Mouse (Mus musculus) liver, embryonic 14.5 days (tissue): ENCODE measurements around the gene 1500009L16Rik. TPM values are rescaled to one million over a fixed set of nuclear protein-coding genes. Genes with fewer than 3 reads are reported as not detected.
A peak's percentile ranks its signal among the peaks of the same experiment; 100 is the strongest.

Experiments used
- ATAC-seq: fragments of 200-750 bp; cut with Nextera tagmentation; 2 replicates; pipeline ENCODE4 v1.8.0; 2017; ENCODE audit warnings: moderate number of reproducible peaks, mild to moderate bottlenecking, moderate library complexity; ENCODE audit not compliant: insufficient read depth
- DNase-seq, 3 experiments: peaks; one replicate each; pipeline ENCODE4 v3.0.0-alpha.2; 2012 to 2013; ENCODE audit warnings: low read depth in 3 of 3, low spot score in 3 of 3
- H3K27ac ChIP-seq: fragments of 300-500 bp; sonication (generic); 2 replicates; pipeline ENCODE4 v1.5.1; 2014; ENCODE audit warnings: moderate library complexity, mild to moderate bottlenecking, control low read depth, inconsistent platforms
- H3K27me3 ChIP-seq: fragments of 300-500 bp; sonication (generic); 2 replicates; pipeline ENCODE4 v1.6.1; 2014; ENCODE audit warnings: mild to moderate bottlenecking, low read length, moderate library complexity; ENCODE audit not compliant: control insufficient read depth, insufficient read depth
- H3K36me3 ChIP-seq: fragments of 300-500 bp; sonication (generic); replicated peaks from 2 replicates; pipeline ENCODE4 v1.6.1; 2014; ENCODE audit warnings: low read depth; ENCODE audit not compliant: control insufficient read depth, insufficient read depth
- H3K4me1 ChIP-seq, 2 experiments: fragments of 200-500 bp in 1 of 2; fragments of 300-500 bp in 1 of 2; sonication (generic) in 1 of 2; replicated peaks; 2 replicates each; pipeline ENCODE4 v1.6.1; 2012 to 2014; ENCODE audit warnings: antibody characterized with exemption in 1 of 2, inconsistent platforms in 1 of 2, low read length in 1 of 2; ENCODE audit not compliant: control insufficient read depth in 2 of 2, insufficient read depth in 2 of 2
- H3K4me2 ChIP-seq: fragments of 300-500 bp; sonication (generic); 2 replicates; pipeline ENCODE4 v1.6.1; 2014; ENCODE audit warnings: low read depth, mild to moderate bottlenecking, control low read depth, moderate library complexity
- H3K4me3 ChIP-seq, 2 experiments: fragments of 200-500 bp in 1 of 2; fragments of 300-500 bp in 1 of 2; sonication (generic) in 1 of 2; 2 replicates each; pipeline ENCODE4 v1.5.1; 2012 to 2014; ENCODE audit warnings: low read depth in 2 of 2, low read length in 2 of 2, mild to moderate bottlenecking in 2 of 2, control low read depth in 1 of 2, inconsistent platforms in 1 of 2, moderate library complexity in 1 of 2; ENCODE audit not compliant: insufficient read depth in 1 of 2
- H3K9ac ChIP-seq: fragments of 300-500 bp; sonication (generic); replicated peaks from 2 replicates; pipeline ENCODE4 v1.6.1; 2014; ENCODE audit warnings: mild to moderate bottlenecking, control low read depth, moderate library complexity
- H3K9me3 ChIP-seq: fragments of 300-500 bp; sonication (generic); 2 replicates; pipeline ENCODE4 v1.6.1; 2016; ENCODE audit warnings: low read length, mixed read lengths; ENCODE audit not compliant: control insufficient read depth
- CTCF ChIP-seq: IDR thresholded peaks from 2 replicates; pipeline ENCODE4 v1.5.1; 2016; ENCODE audit warnings: antibody characterized with exemption, low read depth, control low read depth
- EP300 ChIP-seq: IDR thresholded peaks from 2 replicates; pipeline ENCODE4 v1.6.1; 2016; ENCODE audit warnings: antibody characterized with exemption, low read depth
- WGBS: fragments of 180-500 bp; shearing (Covaris S2); extraction: QIAGEN DNeasy Blood & Tissue Kit; methylation state at CpG from one replicate; pipeline ENCODE4 v1.1.7; 2014; ENCODE audit not compliant: insufficient replicate concordance; 5-methylcytosine and 5-hydroxymethylcytosine counted together
- polyA plus RNA-seq, 2 experiments: library from polyadenylated mRNA; depleted of rRNA in 1 of 2; stranded (reverse) in 1 of 2; unstranded in 1 of 2; fragments of >200 nt; fragmentation: Nextera tagmentation in 1 of 2; extraction: Ambion mirVana in 1 of 2; gene quantifications; 2 replicates each; pipeline versions ENCODE4 v1.2.1 to v1.2.3; 2012 to 2014

1500009L16Rik gene
- polyA plus RNA-seq, 2 experiments: 0.63 to 1.2 TPM

DNA sequence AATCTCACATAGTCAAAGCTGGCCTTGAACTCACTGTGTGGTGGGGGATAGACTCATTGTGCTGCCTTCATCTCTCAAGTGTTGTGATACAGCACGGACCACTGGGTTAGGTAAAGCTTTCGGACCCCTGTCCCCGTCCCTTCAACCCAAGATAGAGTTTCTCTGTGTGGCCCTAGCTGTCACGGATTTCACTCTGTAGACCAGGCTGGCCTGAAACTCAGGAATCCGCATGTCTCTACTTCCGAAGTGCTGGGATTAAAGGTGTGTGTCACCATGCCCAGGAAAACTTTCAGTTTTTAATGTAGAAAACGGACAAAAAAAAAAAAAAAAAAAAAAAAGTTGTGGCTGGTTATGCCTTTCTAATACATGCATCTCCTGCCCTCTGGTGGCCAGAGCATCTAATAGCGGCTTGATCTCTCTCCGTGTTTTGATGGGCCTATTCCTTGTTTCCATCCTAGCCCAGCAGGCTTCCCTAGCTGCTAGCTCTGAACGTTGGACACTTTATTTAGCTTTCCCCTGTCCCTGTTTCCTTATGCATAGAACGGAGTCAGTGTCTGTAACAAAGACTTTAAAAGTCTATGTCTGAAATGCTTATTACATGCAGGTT, 53.7 kb downstream of the 1500009L16Rik start:
- Histone ChIP-seq H3K4me1 (no peaks in the 10 kb centered on the region), H3K9me3 (no peaks in the 10 kb centered on the region), H3K36me3 (no peaks in the 10 kb centered on the region), H3K27ac (no peak overlapping the region), H3K9ac (no peak overlapping the region), H3K4me3 (no peak overlapping the region), H3K27me3 (no peaks in the 10 kb centered on the region), H3K4me2 (no peak overlapping the region)
- 31% methylated on average over 11 of the region's 11 CpGs for WGBS
- peak in 1 of 3 experiments; percentile 4 for DNase-seq
- ATAC-seq: no peak
- TF ChIP-seq EP300 (no peak), CTCF (peak; percentile 63)

DNA sequence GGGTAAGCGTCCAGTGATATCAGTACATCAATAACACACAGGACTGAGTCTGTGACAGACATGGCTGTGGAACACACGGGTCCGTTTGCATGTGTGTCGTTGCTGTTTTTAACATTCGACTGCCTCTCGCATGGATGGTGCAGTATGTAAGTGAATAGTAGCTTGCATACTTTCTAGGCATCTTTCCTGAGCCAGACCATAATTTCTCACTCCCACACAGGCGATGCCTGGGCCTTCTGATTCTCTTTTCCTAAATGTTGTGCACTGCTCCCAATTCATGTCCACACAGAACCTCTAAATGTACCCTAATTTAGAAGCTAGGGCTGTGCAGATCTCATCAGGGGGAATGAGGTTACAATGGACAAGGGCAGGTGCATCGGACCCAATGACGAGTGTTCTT, 54.6 kb downstream of the 1500009L16Rik start:
- H3K36me3 ChIP-seq: no peaks in the 10 kb centered on the region
- TF ChIP-seq EP300 (no peak), CTCF (no peak)
- no peak overlapping the region for H3K4me2 ChIP-seq
- no peak overlapping the region for H3K4me3 ChIP-seq
- H3K9ac ChIP-seq: no peak overlapping the region
- no peak for ATAC-seq
- no peaks in the 10 kb centered on the region for H3K9me3 ChIP-seq
- WGBS: 63% methylated on average over 9 of the region's 9 CpGs
- no peaks in the 10 kb centered on the region for H3K4me1 ChIP-seq
- no peak for DNase-seq
- H3K27me3 ChIP-seq: no peaks in the 10 kb centered on the region
- H3K27ac ChIP-seq: no peak overlapping the region

DNA sequence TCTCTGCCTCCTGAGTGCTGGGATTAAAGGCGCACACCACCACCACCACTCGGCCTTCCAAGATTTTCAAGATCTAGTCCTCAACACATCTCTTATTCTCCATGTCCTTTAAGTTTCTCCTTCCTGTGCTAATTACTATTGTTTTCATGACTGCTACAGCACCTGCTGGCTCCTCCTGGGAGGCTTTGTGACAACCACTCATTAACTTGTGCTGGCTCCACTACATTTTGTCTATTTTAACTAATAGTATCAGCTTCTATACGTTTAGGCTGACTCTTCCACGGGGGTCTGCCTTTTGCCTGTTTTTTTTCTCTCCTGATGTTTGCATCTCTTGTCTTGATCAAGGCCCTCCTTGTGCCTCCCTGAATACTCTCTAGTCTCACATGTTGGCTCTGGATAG, 59.2 kb downstream of the 1500009L16Rik start:
- no peaks in the 10 kb centered on the region for H3K27me3 ChIP-seq
- no peak overlapping the region for H3K27ac ChIP-seq
- DNase-seq (no peak), ATAC-seq (no peak)
- no peak overlapping the region for H3K4me3 ChIP-seq
- no peaks in the 10 kb centered on the region for H3K4me1 ChIP-seq
- 71% methylated on average over 4 of the region's 4 CpGs for WGBS
- H3K4me2 ChIP-seq: no peak overlapping the region
- no peaks in the 10 kb centered on the region for H3K9me3 ChIP-seq
- no peaks in the 10 kb centered on the region for H3K36me3 ChIP-seq
- H3K9ac ChIP-seq: no peak overlapping the region
- TF ChIP-seq EP300 (no peak), CTCF (no peak)

DNA sequence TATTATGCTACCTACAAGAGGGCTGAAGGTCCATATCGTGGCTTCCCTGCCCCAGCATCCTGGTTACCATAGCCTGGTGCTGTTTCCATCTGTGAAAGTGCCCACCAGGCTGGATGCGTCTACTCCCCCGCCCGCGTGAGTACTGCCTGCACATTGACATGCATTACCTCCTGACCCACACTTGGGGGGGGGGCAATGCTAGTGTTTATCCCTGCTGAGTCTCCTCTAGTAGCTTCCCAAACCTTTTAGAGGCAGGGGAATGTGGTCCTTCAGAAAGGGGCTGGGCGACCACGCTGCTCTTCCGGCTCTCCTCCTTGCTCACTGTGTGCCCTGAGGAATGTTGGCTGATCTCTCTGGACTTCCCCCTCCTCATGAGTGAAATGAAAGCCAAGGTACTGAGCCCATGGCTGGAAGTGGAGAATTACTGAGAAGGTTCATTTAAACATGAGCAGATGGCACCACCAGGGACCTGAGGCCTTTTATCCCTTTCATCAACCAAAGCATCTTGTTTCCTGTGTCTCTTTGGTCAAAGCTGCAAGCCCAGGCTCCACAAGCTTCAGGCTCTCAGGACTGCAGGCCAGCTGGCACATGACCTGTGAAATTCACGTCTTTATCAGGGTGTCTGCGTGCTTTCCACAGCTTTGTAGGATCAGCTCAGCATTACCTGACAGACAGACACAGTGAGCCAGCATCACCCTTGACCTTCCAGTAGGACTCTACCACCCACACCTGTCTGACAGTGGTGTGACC, 59.9 kb downstream of the 1500009L16Rik start:
- 73% methylated on average over 10 of the region's 10 CpGs for WGBS

DNA sequence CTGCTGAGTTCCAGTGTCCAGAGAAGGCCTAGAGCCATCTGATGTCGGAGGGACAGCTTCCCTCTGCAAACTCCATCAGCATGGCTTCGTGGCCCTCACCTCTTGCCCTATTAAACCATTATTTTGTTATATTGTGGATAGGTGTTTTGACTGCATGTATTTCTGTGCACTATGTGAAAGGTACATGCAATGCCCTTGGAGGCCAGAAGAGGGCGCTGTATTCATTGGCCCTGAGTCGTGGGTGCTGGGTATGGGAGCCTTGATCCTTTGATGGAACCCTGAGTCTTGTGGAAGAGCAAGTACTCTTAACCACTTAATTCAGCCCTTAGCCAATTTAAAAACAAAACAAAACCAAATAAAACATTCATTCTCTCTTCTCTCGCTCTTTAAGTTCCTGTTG, 62.3 kb downstream of the 1500009L16Rik start:
- no peaks in the 10 kb centered on the region for H3K27me3 ChIP-seq
- 26% methylated on average over 5 of the region's 5 CpGs for WGBS
- no peaks in the 10 kb centered on the region for H3K4me1 ChIP-seq
- no peaks in the 10 kb centered on the region for H3K9me3 ChIP-seq
- no peak overlapping the region for H3K9ac ChIP-seq
- H3K27ac ChIP-seq: no peak overlapping the region
- DNase-seq (no peak), ATAC-seq (no peak)
- H3K4me3 ChIP-seq: no peak overlapping the region
- TF ChIP-seq EP300 (no peak), CTCF (peak; percentile 74)
- no peak overlapping the region for H3K4me2 ChIP-seq
- H3K36me3 ChIP-seq: no peaks in the 10 kb centered on the region

More for the DNA sequence above, 59.9 kb downstream of the 1500009L16Rik start:
- Histone ChIP-seq H3K9me3 (no peaks in the 10 kb centered on the region), H3K36me3 (no peaks in the 10 kb centered on the region), H3K27me3 (no peaks in the 10 kb centered on the region), H3K4me2 (no peak overlapping the region), H3K4me1 (no peaks in the 10 kb centered on the region), H3K4me3 (no peak overlapping the region), H3K9ac (no peak overlapping the region), H3K27ac (no peak overlapping the region)
- no peak for ATAC-seq
- DNase-seq: no peak
- no peak for TF ChIP-seq EP300
- TF ChIP-seq CTCF: no peak
